Comparison of ENCODE assay signal across 24 mouse cellular contexts in genomic region chr12:17536222-17536621, GRCm38 (mm10). TPM values are rescaled to one million over a fixed set of nuclear protein-coding genes. Genes with fewer than 3 reads are reported as not detected.
DNase-seq lines count a peak whose midpoint lies in the region; ATAC-seq and TF ChIP-seq lines count a peak whose summit lies in the region.
"Had no signal": no experiment of that assay in that cellular context is flagged by ENCODE, and none has a peak within 500 bp of the region (broad histone marks: within the 10 kb centered on the region; RNA-seq: fewer than 3 reads in every experiment).

No protein-coding gene starts in this region.

- 0 out of 2 replicates have a peak overlapping the region, but pooled peaks have one; percentile 30 for H3K27ac ChIP-seq in liver, embryonic 12.5 days
- H3K27ac ChIP-seq in liver, postnatal 0 days (ENCODE audit: low read depth), result no peak overlapping the region
- H3K27ac ChIP-seq in liver, embryonic 14.5 days, result peak overlapping the region; percentile 90; the same call in 1 of the 2 replicates
- H3K27ac ChIP-seq in liver, embryonic 11.5 days (ENCODE audit: low read depth, low read length), result no peak overlapping the region
- H3K27ac ChIP-seq in liver, embryonic 15.5 days (replicated peaks), result peak overlapping the region; percentile 97
- H3K27ac ChIP-seq: embryonic facial prominence, embryonic 10.5 days; embryonic facial prominence, embryonic 12.5 days; forebrain, embryonic 13.5 days; forebrain, embryonic 15.5 days had no signal

- H3K27me3 ChIP-seq in liver, embryonic 12.5 days (replicated peaks), result no peaks in the 10 kb centered on the region
- no peaks in the 10 kb centered on the region for H3K27me3 ChIP-seq in liver, postnatal 0 days (ENCODE audit: insufficient read depth, low read length)
- H3K27me3 ChIP-seq in liver, embryonic 14.5 days (ENCODE audit: control insufficient read depth, insufficient read depth, low read length), result no peaks in the 10 kb centered on the region
- no peaks in the 10 kb centered on the region for H3K27me3 ChIP-seq in liver, embryonic 11.5 days (replicated peaks; ENCODE audit: control insufficient read depth, insufficient read depth, low read length)
- H3K27me3 ChIP-seq in liver, embryonic 15.5 days, result no peaks in the 10 kb centered on the region
- H3K27me3 ChIP-seq: CH12.LX; embryonic facial prominence, embryonic 12.5 days; forebrain, embryonic 13.5 days; forebrain, embryonic 15.5 days had no signal

- no peak for DNase-seq in liver, postnatal 0 days
- DNase-seq in liver, embryonic 14.5 days (ENCODE audit: low read depth in 3 of 3, low spot score in 3 of 3), result no peak
- no peak for DNase-seq in liver, embryonic 11.5 days (ENCODE audit: low spot score)
- DNase-seq in urinary bladder, postnatal 10 days (ENCODE audit: low spot score), result no peak
- DNase-seq: adrenal gland, adult 8-10 months; adrenal gland, postnatal 14 days; adrenal gland, postnatal 36 days; B cell, adult 2 months; cerebellum, adult 11-12 months; cerebellum, adult 2 months; cerebellum, adult 9-10 months; cerebellum, postnatal 10 days; cerebellum, postnatal 25 days; forebrain, postnatal 0 days had no signal

- H3K9me3 ChIP-seq in liver, embryonic 12.5 days (replicated peaks), result no peaks in the 10 kb centered on the region
- no peaks in the 10 kb centered on the region for H3K9me3 ChIP-seq in liver, postnatal 0 days (ENCODE audit: low read length)
- no peaks in the 10 kb centered on the region for H3K9me3 ChIP-seq in liver, embryonic 14.5 days (ENCODE audit: control insufficient read depth, low read length)
- no peaks in the 10 kb centered on the region for H3K9me3 ChIP-seq in liver, embryonic 11.5 days (ENCODE audit: control insufficient read depth, low read length)
- no peaks in the 10 kb centered on the region for H3K9me3 ChIP-seq in liver, embryonic 15.5 days (replicated peaks)
- H3K9me3 ChIP-seq: embryonic facial prominence, embryonic 10.5 days; embryonic facial prominence, embryonic 12.5 days; forebrain, embryonic 13.5 days; forebrain, embryonic 15.5 days had no signal

- no peak for ATAC-seq in liver, embryonic 12.5 days
- ATAC-seq in liver, postnatal 0 days, result no peak
- no peak for ATAC-seq in liver, embryonic 14.5 days (ENCODE audit: insufficient read depth)
- no peak for ATAC-seq in liver, embryonic 11.5 days (replicated peaks; ENCODE audit: low FRiP score)
- no peak for ATAC-seq in liver, embryonic 15.5 days (ENCODE audit: insufficient read depth)
- ATAC-seq: activated CD4-positive, CD25-positive, alpha-beta regulatory T cell, adult 4 months; CD4-positive, CD25-positive, alpha-beta regulatory T cell, adult 4 months; forebrain, embryonic 13.5 days; forebrain, embryonic 15.5 days; forebrain, postnatal 0 days; Patski had no signal

- no peak overlapping the region for H3K4me2 ChIP-seq in liver, embryonic 12.5 days
- H3K4me2 ChIP-seq in liver, postnatal 0 days (ENCODE audit: low read depth, low read length), result no peak overlapping the region
- no peak overlapping the region for H3K4me2 ChIP-seq in liver, embryonic 14.5 days (ENCODE audit: low read depth)
- H3K4me2 ChIP-seq in liver, embryonic 11.5 days, result no peak overlapping the region
- H3K4me2 ChIP-seq in liver, embryonic 15.5 days, result no peak overlapping the region
- H3K4me2 ChIP-seq: embryonic facial prominence, embryonic 12.5 days; forebrain, embryonic 13.5 days; forebrain, embryonic 15.5 days had no signal

- TF ChIP-seq EP300 in liver, postnatal 0 days (IDR thresholded peaks at IDR 0.05; ENCODE audit: low read depth), result no peak
- no peak for TF ChIP-seq EP300 in liver, embryonic 14.5 days (IDR thresholded peaks at IDR 0.05; ENCODE audit: low read depth)

- H3K36me3 ChIP-seq in liver, embryonic 12.5 days, result no peaks in the 10 kb centered on the region
- no peaks in the 10 kb centered on the region for H3K36me3 ChIP-seq in liver, postnatal 0 days (replicated peaks; ENCODE audit: insufficient read depth, low read length)
- no peaks in the 10 kb centered on the region for H3K36me3 ChIP-seq in liver, embryonic 14.5 days (replicated peaks; ENCODE audit: control insufficient read depth, insufficient read depth, low read depth)
- no peaks in the 10 kb centered on the region for H3K36me3 ChIP-seq in liver, embryonic 11.5 days (ENCODE audit: control insufficient read depth, insufficient read depth, low read length)
- no peaks in the 10 kb centered on the region for H3K36me3 ChIP-seq in liver, embryonic 15.5 days (replicated peaks)
- H3K36me3 ChIP-seq: embryonic facial prominence, embryonic 10.5 days; embryonic facial prominence, embryonic 12.5 days; forebrain, embryonic 15.5 days had no signal

- no peak overlapping the region for H3K9ac ChIP-seq in liver, embryonic 12.5 days
- no peak overlapping the region for H3K9ac ChIP-seq in liver, postnatal 0 days (replicated peaks)
- no peak overlapping the region for H3K9ac ChIP-seq in liver, embryonic 14.5 days (replicated peaks)
- no peak overlapping the region for H3K9ac ChIP-seq in liver, embryonic 11.5 days (ENCODE audit: low read depth, low read length)
- H3K9ac ChIP-seq in liver, embryonic 15.5 days, result no peak overlapping the region
- H3K9ac ChIP-seq: embryonic facial prominence, embryonic 12.5 days; forebrain, embryonic 13.5 days; forebrain, embryonic 15.5 days; forebrain, postnatal 0 days had no signal

- no peak for TF ChIP-seq CTCF in liver, postnatal 0 days (IDR thresholded peaks at IDR 0.05; ENCODE audit: low read depth)
- no peak for TF ChIP-seq CTCF in liver, embryonic 14.5 days (IDR thresholded peaks at IDR 0.05; ENCODE audit: low read depth)

- H3K4me3 ChIP-seq in liver, embryonic 12.5 days, result no peak overlapping the region
- no peak overlapping the region for H3K4me3 ChIP-seq in liver, postnatal 0 days (ENCODE audit: low read depth, low read length)
- H3K4me3 ChIP-seq in liver, embryonic 14.5 days (ENCODE audit: insufficient read depth in 1 of 2, low read depth in 2 of 2, low read length in 2 of 2), result no peak overlapping the region
- H3K4me3 ChIP-seq in liver, embryonic 11.5 days (ENCODE audit: low read depth, low read length), result no peak overlapping the region
- no peak overlapping the region for H3K4me3 ChIP-seq in liver, embryonic 15.5 days (replicated peaks)
- H3K4me3 ChIP-seq: embryonic facial prominence, embryonic 10.5 days; embryonic facial prominence, embryonic 12.5 days; forebrain, embryonic 13.5 days; forebrain, embryonic 15.5 days had no signal

- H3K4me1 ChIP-seq in liver, embryonic 12.5 days, result peaks cover 65% of the 10 kb centered on the region
- peaks cover 34% of the 10 kb centered on the region for H3K4me1 ChIP-seq in liver, postnatal 0 days (ENCODE audit: insufficient read depth)
- H3K4me1 ChIP-seq in liver, embryonic 14.5 days (replicated peaks; ENCODE audit: control insufficient read depth in 2 of 2, insufficient read depth in 2 of 2, low read length in 1 of 2), result peaks cover 48 to 50% of the 10 kb centered on the region in 2 experiments
- peaks cover 31% of the 10 kb centered on the region for H3K4me1 ChIP-seq in liver, embryonic 11.5 days (replicated peaks; ENCODE audit: control insufficient read depth, insufficient read depth, low read length)
- peaks cover 67% of the 10 kb centered on the region for H3K4me1 ChIP-seq in liver, embryonic 15.5 days (replicated peaks)
- H3K4me1 ChIP-seq: embryonic facial prominence, embryonic 10.5 days; embryonic facial prominence, embryonic 12.5 days; forebrain, embryonic 13.5 days; forebrain, embryonic 15.5 days had no signal

- WGBS in liver, embryonic 12.5 days (ENCODE audit: insufficient replicate concordance), result 73% methylated on average over 3 of the region's 3 CpGs
- 87% methylated on average over 3 of the region's 3 CpGs for WGBS in liver, postnatal 0 days (ENCODE audit: insufficient replicate concordance)
- 68% methylated on average over 3 of the region's 3 CpGs for WGBS in liver, embryonic 14.5 days (ENCODE audit: insufficient replicate concordance)
- WGBS in liver, embryonic 11.5 days, result 79% methylated on average over 3 of the region's 3 CpGs
- WGBS in liver, embryonic 15.5 days (ENCODE audit: insufficient replicate concordance), result 71% methylated on average over 3 of the region's 3 CpGs

RNA-seq across cellular contexts. Expression of gene Odc1, which starts 8.4 kb away (rescaled TPM):
- 587 and 597 TPM in 2 replicates for polyA plus RNA-seq in liver, embryonic 12.5 days (2016; fragmentation: Nextera tagmentation; extraction: Ambion mirVana)
- 158 and 161 TPM in 2 replicates for polyA plus RNA-seq in liver, postnatal 0 days (2015; fragmentation: Nextera tagmentation; extraction: Ambion mirVana)
- polyA plus RNA-seq in liver, embryonic 14.5 days (2012; rRNA removed), result 367 and 457 TPM in 2 replicates
- 444 and 509 TPM in 2 replicates for polyA plus RNA-seq in liver, embryonic 14.5 days (2014; fragmentation: Nextera tagmentation; extraction: Ambion mirVana)
- 446 and 497 TPM in 2 replicates for polyA plus RNA-seq in liver, embryonic 11.5 days (2014; fragmentation: Nextera tagmentation; extraction: Ambion mirVana)
- polyA plus RNA-seq in liver, embryonic 15.5 days (2015; fragmentation: Nextera tagmentation; extraction: Ambion mirVana), result 404 and 432 TPM in 2 replicates

Comparison
In these comparisons a context has a peak if more than half of its experiments do, and no peak if none do; other contexts are left out.
1. H3K27ac ChIP-seq: peak in liver, embryonic 12.5 days (single experiment), liver, embryonic 14.5 days (single experiment) and liver, embryonic 15.5 days (single experiment); none in liver, postnatal 0 days (single experiment) and liver, embryonic 11.5 days (single experiment).